Mouse (Mus musculus): ENCODE data around the gene Lamc2. TPM values are rescaled to one million over a fixed set of nuclear protein-coding genes. Genes with fewer than 3 reads are reported as not detected.

Gene Lamc2
- total RNA-seq, 2 experiments from 2014 or later: 2.9 to 3.4 TPM

Other genes with a start within 250 kb of the Lamc2 start
- gene Nmnat2, start 231.5 kb downstream of the Lamc2 start, total RNA-seq (2021): 100 to 1,000 TPM; 152 to 155 TPM
- gene Lamc1, start 146.3 kb upstream of the Lamc2 start, total RNA-seq (2021): 10 to 100 TPM; 41.9 to 46.2 TPM
- gene Shcbp1l, start 238.7 kb upstream of the Lamc2 start, total RNA-seq (2021): 1 to 10 TPM; 2.8 to 3.2 TPM